Mouse (Mus musculus) neural tube, embryonic 14.5 days (tissue): ENCODE data around the gene Rab13. TPM values are rescaled to one million over a fixed set of nuclear protein-coding genes. Genes with fewer than 3 reads are reported as not detected.
A peak's percentile ranks its signal among the peaks of the same experiment; 100 is the strongest.

Experiments
- ATAC-seq: fragments of 200-750 bp; cut with Nextera tagmentation; 2 replicates; pipeline ENCODE4 v1.8.0; 2017; ENCODE audit warnings: low read depth, mild to moderate bottlenecking, moderate TSS enrichment, moderate library complexity
- H3K27ac ChIP-seq: fragments of 300-500 bp; sonication (generic); 2 replicates; pipeline ENCODE4 v1.5.1; 2014; ENCODE audit warnings: low read depth, mild to moderate bottlenecking, control low read depth, low read length, moderate library complexity, mixed read lengths
- H3K27me3 ChIP-seq: fragments of 300-500 bp; sonication (generic); 2 replicates; pipeline ENCODE4 v1.6.1; 2014; ENCODE audit warnings: low read length; ENCODE audit not compliant: control insufficient read depth, insufficient read depth
- H3K36me3 ChIP-seq: fragments of 300-500 bp; sonication (generic); 2 replicates; pipeline ENCODE4 v1.6.1; 2014; ENCODE audit warnings: low read length, mixed read lengths; ENCODE audit not compliant: control insufficient read depth, insufficient read depth
- H3K4me1 ChIP-seq: fragments of 300-500 bp; sonication (generic); 2 replicates; pipeline ENCODE4 v1.6.1; 2014; ENCODE audit warnings: low read length; ENCODE audit not compliant: control insufficient read depth, insufficient read depth
- H3K4me2 ChIP-seq: fragments of 300-500 bp; sonication (generic); 2 replicates; pipeline ENCODE4 v1.6.1; 2014; ENCODE audit warnings: mild to moderate bottlenecking, low read depth, low read length, control low read depth
- H3K4me3 ChIP-seq: fragments of 300-500 bp; sonication (generic); 2 replicates; pipeline ENCODE4 v1.5.1; 2014; ENCODE audit warnings: low read depth, low read length, control low read depth, mixed read lengths
- H3K9ac ChIP-seq: fragments of 300-500 bp; sonication (generic); replicated peaks from 2 replicates; pipeline ENCODE4 v1.6.1; 2014; ENCODE audit warnings: low read depth, mild to moderate bottlenecking, control low read depth, low read length, mixed read lengths
- H3K9me3 ChIP-seq: fragments of 300-500 bp; sonication (generic); 2 replicates; pipeline ENCODE4 v1.6.1; 2016; ENCODE audit warnings: low read length; ENCODE audit not compliant: control insufficient read depth
- WGBS: fragments of 180-500 bp; shearing (Covaris S2); extraction: QIAGEN DNeasy Blood & Tissue Kit; methylation state at CpG from one replicate; pipeline ENCODE4 v1.1.7; 2014; 5-methylcytosine and 5-hydroxymethylcytosine counted together
- polyA plus RNA-seq: library from polyadenylated mRNA; unstranded; fragments of >200 nt; fragmentation: Nextera tagmentation; extraction: Ambion mirVana; gene quantifications from 2 replicates; pipeline ENCODE4 v1.2.1, GENCODE M21; 2014

Gene Rab13
- polyA plus RNA-seq, 1 experiment from 2014 or later, result 8.0 TPM

DNA sequence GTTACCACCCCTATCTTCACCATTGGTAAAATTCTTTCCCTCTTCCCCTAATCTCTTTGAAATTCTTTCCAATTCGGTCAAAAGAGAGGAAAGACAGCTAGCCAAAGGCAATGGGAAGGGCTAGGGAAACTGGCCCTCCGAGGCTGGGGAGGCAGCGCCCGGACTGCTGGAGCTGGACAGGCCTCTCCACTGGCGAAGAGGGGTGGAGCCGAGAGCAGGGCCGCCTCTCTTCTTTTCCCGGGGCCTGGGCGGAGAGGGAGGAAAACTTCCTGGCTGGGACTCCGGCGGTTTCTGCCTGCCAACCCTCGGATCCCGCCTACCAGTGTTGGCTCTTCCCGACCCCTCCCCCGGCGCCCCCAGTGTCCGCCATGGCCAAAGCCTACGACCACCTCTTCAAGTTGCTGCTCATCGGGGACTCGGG, 7.0 kb downstream of the Rab13 start:
- H3K27ac ChIP-seq, result peak overlapping the region; percentile 44; the same call in 1 of the 2 replicates
- peak overlapping the region; percentile 46 for H3K9ac ChIP-seq
- no peaks in the 10 kb centered on the region for H3K36me3 ChIP-seq
- 2% methylated on average over 18 of the region's 20 CpGs for WGBS
- ATAC-seq, result peak; percentile 69
- no peaks in the 10 kb centered on the region for H3K9me3 ChIP-seq
- H3K27me3 ChIP-seq, result no peaks in the 10 kb centered on the region
- peak overlapping the region; percentile 27 for H3K4me3 ChIP-seq
- H3K4me2 ChIP-seq, result peak overlapping the region; percentile 52
- peaks cover 7% of the 10 kb centered on the region; the same call in 1 of the 2 replicates for H3K4me1 ChIP-seq

DNA sequence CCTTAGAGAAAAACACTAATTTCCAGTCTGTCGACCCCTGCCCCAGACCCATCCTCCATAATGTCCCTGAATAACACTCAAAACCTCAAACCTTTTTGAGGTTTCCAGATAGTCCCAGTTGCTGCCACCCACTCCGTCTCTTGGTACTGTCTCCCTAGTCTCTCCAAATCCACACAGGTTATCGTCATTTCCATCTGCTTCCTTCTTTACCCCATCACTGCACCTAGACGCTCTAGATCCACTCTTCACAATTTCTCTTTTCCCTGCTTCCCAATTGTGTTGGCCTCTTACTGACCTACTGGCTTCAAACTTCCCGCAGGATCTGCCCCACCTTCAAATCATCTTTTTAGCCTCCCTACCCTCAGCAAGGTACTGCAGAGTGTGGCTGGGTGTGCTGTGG, 7.6 kb downstream of the Rab13 start:
- no peaks in the 10 kb centered on the region for H3K9me3 ChIP-seq
- peak overlapping the region; percentile 46; the same call in 1 of the 2 replicates for H3K9ac ChIP-seq
- peak overlapping the region; percentile 52 for H3K4me2 ChIP-seq
- ATAC-seq, result no peak
- H3K4me1 ChIP-seq, result peaks cover 7% of the 10 kb centered on the region; the same call in 1 of the 2 replicates
- H3K27me3 ChIP-seq, result no peaks in the 10 kb centered on the region
- peak overlapping the region; percentile 27 for H3K4me3 ChIP-seq
- 30% methylated on average over 5 of the region's 5 CpGs for WGBS
- no peaks in the 10 kb centered on the region for H3K36me3 ChIP-seq
- no peak overlapping the region; the same call in 1 of the 2 replicates for H3K27ac ChIP-seq

DNA sequence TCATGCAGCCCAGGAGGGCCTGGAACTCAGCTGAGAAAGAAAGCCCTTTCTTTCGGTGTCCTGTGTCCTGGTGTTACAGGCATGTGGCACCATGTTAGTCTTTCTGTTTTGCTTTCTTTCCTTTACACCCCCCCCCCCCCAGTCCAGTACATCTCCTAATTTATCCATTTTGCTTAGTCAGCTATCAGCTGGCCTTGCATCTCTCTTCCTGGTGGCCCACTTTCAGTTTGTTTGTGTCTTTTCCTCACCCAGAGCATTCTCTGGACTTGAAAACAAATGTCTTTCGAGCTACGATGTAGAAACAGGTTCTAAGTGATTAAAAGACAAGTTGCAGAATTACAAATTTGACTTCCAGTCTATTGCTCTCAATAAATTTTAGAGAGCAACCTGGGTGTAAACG, 9.0 kb downstream of the Rab13 start:
- H3K27me3 ChIP-seq, result no peaks in the 10 kb centered on the region
- no peaks in the 10 kb centered on the region for H3K9me3 ChIP-seq
- H3K27ac ChIP-seq, result no peak overlapping the region
- peaks cover 7% of the 10 kb centered on the region; the same call in 1 of the 2 replicates for H3K4me1 ChIP-seq
- ATAC-seq, result no peak
- H3K4me3 ChIP-seq, result no peak overlapping the region
- no peaks in the 10 kb centered on the region for H3K36me3 ChIP-seq
- no peak overlapping the region for H3K9ac ChIP-seq
- H3K4me2 ChIP-seq, result no peak overlapping the region
- WGBS, result 89% methylated on average over 4 of the region's 4 CpGs

DNA sequence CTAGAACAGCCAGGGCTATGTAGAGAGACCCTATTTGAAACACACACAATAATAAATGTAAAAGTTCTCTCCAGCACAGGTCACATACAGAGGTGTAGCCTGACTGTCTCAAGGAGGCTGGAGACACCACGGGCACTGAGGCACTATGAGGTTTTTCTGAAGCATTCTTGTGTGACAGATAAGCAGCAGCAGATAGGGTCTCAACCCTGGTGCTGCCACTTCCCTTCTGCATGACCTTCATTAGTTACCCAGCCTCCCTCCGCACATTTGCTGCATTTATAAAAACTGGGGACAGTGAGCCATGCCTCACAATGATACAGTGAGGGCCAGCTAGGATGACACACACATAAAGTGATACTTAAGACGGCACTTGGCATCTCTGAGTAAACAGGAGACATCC, 9.4 kb downstream of the Rab13 start:
- Histone ChIP-seq H3K9ac (no peak overlapping the region), H3K36me3 (no peaks in the 10 kb centered on the region), H3K4me3 (no peak overlapping the region), H3K27me3 (no peaks in the 10 kb centered on the region), H3K4me2 (no peak overlapping the region), H3K27ac (no peak overlapping the region), H3K4me1 (peaks cover 7% of the 10 kb centered on the region; the same call in 1 of the 2 replicates), H3K9me3 (no peaks in the 10 kb centered on the region)
- ATAC-seq, result no peak
- WGBS, result 88% methylated on average over 3 of the region's 3 CpGs

DNA sequence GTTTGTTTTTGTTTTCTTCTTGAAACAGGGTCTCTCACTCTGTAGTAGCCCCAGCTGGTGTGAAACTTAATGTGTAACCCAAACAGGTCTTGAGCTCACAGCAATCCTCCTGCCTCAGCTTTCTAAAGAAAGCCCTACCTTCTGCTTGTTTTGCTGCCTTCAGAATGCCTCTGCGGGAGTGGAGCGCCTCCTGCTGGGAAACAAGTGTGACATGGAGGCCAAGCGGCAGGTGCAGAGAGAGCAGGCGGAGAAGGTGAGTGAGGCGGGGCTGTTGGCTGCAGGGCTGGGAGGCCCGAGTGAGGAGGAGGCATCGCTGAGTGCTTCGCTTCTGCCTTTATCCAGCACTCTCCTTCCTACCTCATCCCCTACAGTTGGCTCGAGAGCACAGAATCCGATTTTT, 10.8 kb downstream of the Rab13 start:
- H3K4me2 ChIP-seq, result no peak overlapping the region
- H3K27ac ChIP-seq, result no peak overlapping the region
- no peaks in the 10 kb centered on the region for H3K9me3 ChIP-seq
- no peak overlapping the region for H3K4me3 ChIP-seq
- H3K9ac ChIP-seq, result no peak overlapping the region
- H3K4me1 ChIP-seq, result peaks cover 7% of the 10 kb centered on the region; the same call in 1 of the 2 replicates
- no peak for ATAC-seq
- H3K36me3 ChIP-seq, result no peaks in the 10 kb centered on the region
- no peaks in the 10 kb centered on the region for H3K27me3 ChIP-seq
- WGBS, result 84% methylated on average over 10 of the region's 10 CpGs

DNA sequence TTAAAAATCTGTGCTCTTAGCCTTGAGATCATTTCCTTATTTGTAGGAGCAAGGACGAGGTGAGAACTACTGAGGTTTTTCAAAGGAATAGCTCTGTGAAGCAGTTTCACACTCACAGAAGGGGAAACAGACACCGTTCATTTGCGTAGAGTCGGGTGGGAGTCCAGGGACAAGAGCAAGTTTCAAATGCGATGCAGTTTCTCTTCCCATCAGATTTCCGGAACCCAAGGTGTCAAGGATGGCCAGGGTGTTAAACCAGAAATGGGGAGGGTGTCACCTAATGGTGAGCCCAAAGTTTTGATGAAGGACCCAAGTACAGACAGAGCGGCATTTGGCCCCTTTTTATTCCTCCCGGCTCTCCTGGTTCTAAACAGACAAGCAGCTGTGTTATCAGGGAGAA, 17.6 kb downstream of the Rab13 start:
- Histone ChIP-seq H3K4me3 (peak overlapping the region; percentile 77), H3K27me3 (no peaks in the 10 kb centered on the region), H3K9me3 (no peaks in the 10 kb centered on the region), H3K9ac (0 out of 2 replicates have a peak overlapping the region, but pooled peaks have one; percentile 81), H3K27ac (no peak overlapping the region), H3K4me2 (peak overlapping the region; percentile 87), H3K4me1 (no peaks in the 10 kb centered on the region; the same call in 1 of the 2 replicates), H3K36me3 (no peaks in the 10 kb centered on the region; the same call in 1 of the 2 replicates)
- 20% methylated on average over 8 of the region's 8 CpGs for WGBS
- ATAC-seq, result no peak

DNA sequence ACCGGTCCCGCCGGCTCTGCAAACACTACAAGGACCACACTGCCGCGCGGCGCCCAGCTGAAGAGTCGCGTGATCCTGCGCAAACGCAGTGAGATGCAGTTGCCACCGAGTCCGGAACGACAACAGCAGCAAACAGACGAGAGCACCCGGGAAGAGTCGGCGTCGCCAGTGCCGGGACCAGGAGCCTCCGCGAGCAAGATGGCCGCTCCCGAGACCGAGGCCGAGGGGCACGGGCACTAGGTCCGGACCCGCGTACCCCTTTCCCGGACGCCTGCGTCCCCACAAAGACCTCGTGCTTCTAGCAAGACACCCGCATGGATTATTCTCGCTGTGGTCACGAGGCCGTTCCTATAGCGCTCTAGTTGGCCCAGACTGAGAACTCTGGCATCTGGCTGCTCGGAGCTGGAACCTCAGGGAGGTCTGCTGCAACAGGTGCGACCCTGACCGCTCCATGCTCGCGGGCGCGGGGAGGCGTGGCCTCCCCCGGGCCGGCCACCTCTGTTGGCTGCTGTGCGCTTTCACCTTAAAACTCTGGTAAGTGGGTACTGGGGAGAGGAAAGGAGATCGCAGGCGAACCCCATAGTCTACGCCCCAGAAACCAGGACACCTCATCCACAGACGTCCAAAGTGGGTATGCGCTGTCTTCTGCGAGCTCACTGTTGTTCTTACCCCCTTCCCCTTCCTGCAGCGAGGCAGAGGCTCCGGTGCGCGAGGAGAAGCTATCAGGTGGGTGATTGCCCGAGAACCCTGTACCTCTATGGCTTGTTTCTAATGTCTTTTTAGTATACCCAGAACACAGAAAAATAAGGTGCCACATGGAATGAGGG, 18.2 kb downstream of the Rab13 start, which contains the start of gene Jtb:
Gene Jtb (plus strand): TSS at position 91 of the 827 bp plus-strand sequence.
- H3K36me3 ChIP-seq, result no peaks in the 10 kb centered on the region; the same call in 1 of the 2 replicates
- peak; percentile 98 for ATAC-seq
- H3K4me2 ChIP-seq, result peak within 1 kb of the TSS; percentile 87
- peak within 1 kb of the TSS; percentile 81 for H3K9ac ChIP-seq
- H3K4me3 ChIP-seq, result peak within 1 kb of the TSS; percentile 77
- H3K9me3 ChIP-seq, result no peaks in the 10 kb centered on the region
- no peaks in the 10 kb centered on the region for H3K27me3 ChIP-seq
- under 1% methylated on average over 61 of the region's 61 CpGs for WGBS
- peak within 1 kb of the TSS; percentile 83 for H3K27ac ChIP-seq
- no peaks in the 10 kb centered on the region; the same call in 1 of the 2 replicates for H3K4me1 ChIP-seq

DNA sequence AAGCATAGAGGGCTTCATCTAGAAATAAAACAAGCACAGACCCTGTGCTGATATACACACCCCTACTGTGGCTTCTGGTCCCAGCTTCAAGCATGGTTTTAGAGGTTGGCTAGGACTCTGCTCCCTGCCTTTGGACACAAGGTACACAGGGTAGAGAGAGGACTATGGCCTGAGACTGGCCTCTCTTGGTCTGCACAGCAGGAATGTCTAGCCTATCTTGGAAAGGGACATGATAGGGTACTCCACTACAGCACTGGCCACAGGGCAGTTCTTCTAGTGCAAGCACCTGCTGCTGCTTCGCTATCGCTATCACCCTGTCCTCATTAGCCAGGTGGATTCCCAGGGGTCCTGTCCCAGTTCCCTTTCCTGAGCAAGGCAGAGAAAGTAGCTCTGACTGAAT, 27.8 kb downstream of the Rab13 start:
- no peaks in the 10 kb centered on the region for H3K27me3 ChIP-seq
- no peak for ATAC-seq
- H3K4me2 ChIP-seq, result no peak overlapping the region
- no peak overlapping the region for H3K27ac ChIP-seq
- 94% methylated on average over 2 of the region's 2 CpGs for WGBS
- H3K36me3 ChIP-seq, result no peaks in the 10 kb centered on the region
- H3K4me3 ChIP-seq, result no peak overlapping the region
- H3K9ac ChIP-seq, result no peak overlapping the region
- no peaks in the 10 kb centered on the region for H3K9me3 ChIP-seq
- peaks cover 8% of the 10 kb centered on the region; the same call in 1 of the 2 replicates for H3K4me1 ChIP-seq
